Mouse (Mus musculus): ENCODE data around the gene Kctd2.
"Not testable (repeated sequence)": the region's sequence is repeated elsewhere in the genome, so short reads cannot be mapped to it uniquely, and the experiment has no call there.

Kctd2 gene

GRCm38 (mm10) chr11:115419531-115420237, at the start of gene Kctd2, which contains the start of gene Atp5h:
Gene Kctd2 (plus strand): TSS chr11:115420128.
Gene Atp5h (minus strand): TSS chr11:115419962.
- peak; percentile 91 to 94 for DNase-seq (ENCODE audit: low spot score in 2 of 2)

GRCm38 (mm10) chr11:115370368-115370767, 49.6 kb upstream of the Kctd2 start:
- no peak for DNase-seq (ENCODE audit: low spot score in 2 of 2)

GRCm38 (mm10) chr11:115371354-115371753, 48.6 kb upstream of the Kctd2 start:
- no peak for DNase-seq (ENCODE audit: low spot score in 2 of 2)

GRCm38 (mm10) chr11:115372015-115372414, 47.9 kb upstream of the Kctd2 start:
- DNase-seq (ENCODE audit: low spot score in 2 of 2) = no peak

GRCm38 (mm10) chr11:115372737-115373136, 47.2 kb upstream of the Kctd2 start:
- DNase-seq (ENCODE audit: low spot score in 2 of 2) = no peak

- peak; percentile 70 to 73 for DNase-seq (ENCODE audit: low spot score in 2 of 2)
Observed at GRCm38 (mm10) chr11:115373805-115374694, 45.9 kb upstream of the Kctd2 start.

- peak; percentile 55 to 56 for DNase-seq (ENCODE audit: low spot score in 2 of 2)
Observed at GRCm38 (mm10) chr11:115374695-115375425, 45.1 kb upstream of the Kctd2 start.

GRCm38 (mm10) chr11:115376722-115377121, 43.2 kb upstream of the Kctd2 start:
- DNase-seq (ENCODE audit: low spot score in 2 of 2) = no peak

- no peak for DNase-seq (ENCODE audit: low spot score in 2 of 2)
Observed at GRCm38 (mm10) chr11:115377254-115377653, 42.7 kb upstream of the Kctd2 start.

GRCm38 (mm10) chr11:115377854-115378253, 42.1 kb upstream of the Kctd2 start:
- DNase-seq (ENCODE audit: low spot score in 2 of 2) = no peak

- DNase-seq (ENCODE audit: low spot score in 2 of 2) = no peak
Observed at GRCm38 (mm10) chr11:115381276-115381675, 38.7 kb upstream of the Kctd2 start.

GRCm38 (mm10) chr11:115381743-115382539, 38.0 kb upstream of the Kctd2 start, which contains the start of gene Cdr2l:
Gene Cdr2l (plus strand): TSS chr11:115381916.
- peak; percentile 84 to 85 for DNase-seq (ENCODE audit: low spot score in 2 of 2)

GRCm38 (mm10) chr11:115382891-115383290, 37.0 kb upstream of the Kctd2 start:
- DNase-seq (ENCODE audit: low spot score in 2 of 2) = no peak

- peak; percentile 51 to 60 for DNase-seq (ENCODE audit: low spot score in 2 of 2)
Observed at GRCm38 (mm10) chr11:115383701-115384474, 36.0 kb upstream of the Kctd2 start.

GRCm38 (mm10) chr11:115384587-115384986, 35.3 kb upstream of the Kctd2 start:
- no peak for DNase-seq (ENCODE audit: low spot score in 2 of 2)

GRCm38 (mm10) chr11:115386859-115387258, 33.1 kb upstream of the Kctd2 start:
- not testable (repeated sequence) for DNase-seq (ENCODE audit: low spot score in 2 of 2)

- DNase-seq (ENCODE audit: low spot score in 2 of 2) = no peak
Observed at GRCm38 (mm10) chr11:115391358-115391757, 28.6 kb upstream of the Kctd2 start.

- DNase-seq (ENCODE audit: low spot score in 2 of 2) = no peak
Observed at GRCm38 (mm10) chr11:115393721-115394325, 26.1 kb upstream of the Kctd2 start.

- no peak for DNase-seq (ENCODE audit: low spot score in 2 of 2)
Observed at GRCm38 (mm10) chr11:115398085-115398484, 21.8 kb upstream of the Kctd2 start.

GRCm38 (mm10) chr11:115400126-115400525, 19.8 kb upstream of the Kctd2 start:
- no peak for DNase-seq (ENCODE audit: low spot score in 2 of 2)
